Mouse (Mus musculus): ENCODE results near the gene Ifnk. TPM values are rescaled to one million over a fixed set of nuclear protein-coding genes. Genes with fewer than 3 reads are reported as not detected.

Ifnk gene
- polyA plus RNA-seq (2014; fragmentation: Nextera tagmentation; extraction: Ambion mirVana) = 0.56 TPM in 1 of 2 replicates, not detected in the other

DNA sequence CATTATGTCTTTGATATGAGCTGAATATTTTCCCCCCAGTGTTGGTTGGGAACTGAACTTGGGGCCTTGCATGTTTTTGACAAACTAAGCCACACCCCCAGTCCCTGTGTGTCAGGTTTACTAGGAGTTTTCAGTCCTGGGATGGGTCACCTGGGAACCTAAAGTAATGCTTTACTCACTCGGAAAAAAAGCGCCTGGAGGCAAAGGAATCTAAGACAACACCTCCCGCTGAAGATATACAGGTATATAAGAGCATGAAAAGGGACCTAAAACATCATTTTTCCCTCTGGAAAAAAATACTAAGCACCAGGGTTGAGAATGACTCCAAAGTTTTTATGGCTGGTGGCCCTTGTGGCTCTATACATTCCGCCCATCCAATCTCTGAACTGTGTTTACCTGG, at the start of gene Ifnk:
Gene Ifnk, plus strand, starts transcription at position 301 of the 400 bp plus-strand sequence.
- H3K27ac ChIP-seq (ENCODE audit: low read depth, low read length) = no peak within 1 kb of the TSS
- no peak for DNase-seq (ENCODE audit: low spot score)
- no peaks in the 10 kb centered on the region for H3K36me3 ChIP-seq (ENCODE audit: control insufficient read depth, insufficient read depth, low read length)
- no peaks in the 10 kb centered on the region for H3K27me3 ChIP-seq (ENCODE audit: control insufficient read depth, insufficient read depth, low read length)
- no peak for ATAC-seq (replicated peaks; ENCODE audit: low FRiP score)
- no peak within 1 kb of the TSS for H3K9ac ChIP-seq (ENCODE audit: low read length)
- H3K9me3 ChIP-seq (ENCODE audit: control insufficient read depth, low read length) = no peaks in the 10 kb centered on the region
- H3K4me3 ChIP-seq (ENCODE audit: low read depth, low read length) = no peak within 1 kb of the TSS
- no peak within 1 kb of the TSS for H3K4me2 ChIP-seq (ENCODE audit: low read depth, low read length, severe bottlenecking)
- WGBS = 82% methylated on average over 4 of the region's 4 CpGs
- no peaks in the 10 kb centered on the region; the same call in 1 of the 2 replicates for H3K4me1 ChIP-seq (replicated peaks; ENCODE audit: control insufficient read depth, insufficient read depth, low read length)

DNA sequence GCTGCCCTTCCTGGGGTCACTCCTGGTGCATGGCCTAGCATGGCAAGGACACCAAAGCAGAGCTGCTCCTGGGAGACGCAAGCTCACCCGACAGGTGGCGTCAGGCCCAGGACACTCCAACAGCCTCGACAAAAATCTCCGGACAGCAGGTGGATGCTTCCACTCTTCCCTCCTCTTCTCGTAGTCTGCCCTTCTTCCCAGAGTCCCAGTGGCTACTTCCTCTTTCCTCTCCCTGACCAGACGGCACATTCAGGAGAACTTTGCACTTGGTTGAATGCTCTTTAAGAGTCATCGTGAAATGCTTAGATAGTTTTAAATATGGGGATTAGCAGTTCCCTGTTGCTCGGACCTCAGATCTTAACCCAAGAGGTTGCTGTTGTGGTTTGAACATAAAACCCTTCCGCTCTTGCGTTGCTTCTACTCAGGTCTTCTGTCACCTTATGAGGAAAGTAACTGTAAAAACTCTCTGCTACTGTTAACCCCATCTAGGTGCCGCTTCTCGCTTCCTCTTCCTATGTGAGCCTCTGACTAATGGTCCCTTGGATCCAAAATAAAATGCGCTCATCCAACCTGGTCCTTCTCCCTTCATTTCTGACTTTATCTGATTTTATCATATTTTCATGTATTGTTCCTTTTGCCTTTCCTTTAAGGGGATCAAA, 46.6 kb upstream of the Ifnk start:
- Histone ChIP-seq H3K4me3 (ENCODE audit: low read depth, low read length) (no peak overlapping the region), H3K36me3 (ENCODE audit: control insufficient read depth, insufficient read depth, low read length) (no peaks in the 10 kb centered on the region), H3K9me3 (ENCODE audit: control insufficient read depth, low read length) (no peaks in the 10 kb centered on the region), H3K27me3 (ENCODE audit: control insufficient read depth, insufficient read depth, low read length) (no peaks in the 10 kb centered on the region), H3K27ac (ENCODE audit: low read depth, low read length) (no peak overlapping the region), H3K9ac (ENCODE audit: low read length) (no peak overlapping the region), H3K4me1 (replicated peaks; ENCODE audit: control insufficient read depth, insufficient read depth, low read length) (peaks cover 4% of the 10 kb centered on the region; the same call in 1 of the 2 replicates), H3K4me2 (ENCODE audit: low read depth, low read length, severe bottlenecking) (no peak overlapping the region)
- no peak for ATAC-seq (replicated peaks; ENCODE audit: low FRiP score)
- DNase-seq (ENCODE audit: low spot score) = no peak
- 79% methylated on average over 14 of the region's 14 CpGs for WGBS

GRCm38 (mm10) chr4:35112452-35112851, 39.4 kb upstream of the Ifnk start:
- ATAC-seq (replicated peaks; ENCODE audit: low FRiP score) (no peak), DNase-seq (ENCODE audit: low spot score) (no peak)
- H3K4me3 ChIP-seq (ENCODE audit: low read depth, low read length) = no peak overlapping the region
- H3K36me3 ChIP-seq (ENCODE audit: control insufficient read depth, insufficient read depth, low read length) = no peaks in the 10 kb centered on the region
- no peak overlapping the region for H3K4me2 ChIP-seq (ENCODE audit: low read depth, low read length, severe bottlenecking)
- no peaks in the 10 kb centered on the region for H3K9me3 ChIP-seq (ENCODE audit: control insufficient read depth, low read length)
- 91% methylated on average over 4 of the region's 4 CpGs for WGBS
- H3K27me3 ChIP-seq (ENCODE audit: control insufficient read depth, insufficient read depth, low read length) = no peaks in the 10 kb centered on the region
- peaks cover 6% of the 10 kb centered on the region; the same call in 1 of the 2 replicates for H3K4me1 ChIP-seq (replicated peaks; ENCODE audit: control insufficient read depth, insufficient read depth, low read length)
- no peak overlapping the region for H3K9ac ChIP-seq (ENCODE audit: low read length)
- H3K27ac ChIP-seq (ENCODE audit: low read depth, low read length) = no peak overlapping the region

DNA sequence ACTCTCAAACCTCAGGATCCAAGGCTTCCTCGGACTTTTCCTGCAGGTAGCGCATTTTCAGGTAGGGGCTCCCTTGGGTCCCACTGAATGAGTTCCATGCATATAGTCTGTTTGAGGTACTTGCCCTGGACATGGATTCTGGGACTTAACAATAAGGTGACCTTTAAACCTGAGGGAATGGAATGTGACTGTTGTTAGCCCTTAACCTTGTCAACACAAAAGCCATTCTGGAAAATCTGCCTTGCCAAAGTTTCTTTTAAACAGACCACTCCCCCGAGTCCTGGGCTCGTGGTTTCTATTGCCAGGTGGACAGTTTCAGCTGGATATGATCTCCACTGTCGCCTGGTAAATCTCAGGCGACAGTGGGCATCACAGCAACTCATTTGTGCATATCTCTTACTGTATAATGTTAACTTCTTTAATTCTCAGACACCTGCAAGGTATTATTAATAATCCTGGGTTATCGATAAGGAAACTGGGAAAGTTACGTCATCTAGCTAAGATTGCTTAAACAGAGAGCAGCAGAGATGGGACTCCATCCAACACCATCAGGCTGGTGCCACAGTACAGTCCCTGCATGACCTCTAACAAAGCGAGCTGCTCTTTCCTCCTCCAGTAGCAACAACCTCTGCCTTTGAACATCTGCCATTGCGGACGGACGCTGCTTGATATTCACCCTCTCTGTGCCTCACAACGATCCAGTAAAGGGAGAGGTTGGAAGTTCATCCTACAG, 38.2 kb upstream of the Ifnk start:
- Histone ChIP-seq H3K4me1 (replicated peaks; ENCODE audit: control insufficient read depth, insufficient read depth, low read length) (peaks cover 6% of the 10 kb centered on the region; the same call in 1 of the 2 replicates), H3K9ac (ENCODE audit: low read length) (no peak overlapping the region), H3K4me3 (ENCODE audit: low read depth, low read length) (no peak overlapping the region), H3K9me3 (ENCODE audit: control insufficient read depth, low read length) (no peaks in the 10 kb centered on the region; the same call in 1 of the 2 replicates), H3K36me3 (ENCODE audit: control insufficient read depth, insufficient read depth, low read length) (no peaks in the 10 kb centered on the region), H3K27ac (ENCODE audit: low read depth, low read length) (no peak overlapping the region), H3K4me2 (ENCODE audit: low read depth, low read length, severe bottlenecking) (no peak overlapping the region), H3K27me3 (ENCODE audit: control insufficient read depth, insufficient read depth, low read length) (no peaks in the 10 kb centered on the region)
- WGBS = 88% methylated on average over 13 of the region's 13 CpGs
- DNase-seq (ENCODE audit: low spot score) (no peak), ATAC-seq (replicated peaks; ENCODE audit: low FRiP score) (no peak)

- Histone ChIP-seq H3K4me3 (ENCODE audit: low read depth, low read length) (no peak overlapping the region), H3K27ac (ENCODE audit: low read depth, low read length) (no peak overlapping the region)
- WGBS = 83% methylated on average over 2 of the region's 2 CpGs
Observed at GRCm38 (mm10) chr4:35114950-35115349, 36.9 kb upstream of the Ifnk start.

DNA sequence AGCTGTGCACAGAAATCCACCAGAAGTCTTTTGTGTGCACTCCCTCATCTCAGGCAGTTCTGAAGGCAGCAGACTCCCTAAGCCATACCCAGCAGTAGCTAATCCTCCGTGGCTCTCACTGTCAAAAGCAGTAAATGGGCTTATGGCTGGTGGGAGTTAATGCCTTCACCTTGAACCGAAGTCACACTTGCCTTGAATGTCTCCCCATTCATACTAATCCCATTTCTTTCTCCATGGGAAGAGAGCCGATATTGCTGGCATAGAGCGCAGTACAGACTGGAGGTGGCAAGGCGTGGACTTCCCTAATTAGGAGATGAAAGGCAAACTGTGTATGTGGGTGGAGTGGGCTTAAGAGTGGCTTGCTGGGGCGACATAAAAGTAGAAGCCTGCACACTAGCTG, 35.9 kb upstream of the Ifnk start:
- DNase-seq (ENCODE audit: low spot score) (no peak), ATAC-seq (replicated peaks; ENCODE audit: low FRiP score) (peak; percentile 68)
- Histone ChIP-seq H3K4me1 (replicated peaks; ENCODE audit: control insufficient read depth, insufficient read depth, low read length) (peaks cover 8% of the 10 kb centered on the region; the same call in 1 of the 2 replicates), H3K27ac (ENCODE audit: low read depth, low read length) (no peak overlapping the region), H3K27me3 (ENCODE audit: control insufficient read depth, insufficient read depth, low read length) (no peaks in the 10 kb centered on the region), H3K9ac (ENCODE audit: low read length) (no peak overlapping the region), H3K36me3 (ENCODE audit: control insufficient read depth, insufficient read depth, low read length) (no peaks in the 10 kb centered on the region), H3K4me2 (ENCODE audit: low read depth, low read length, severe bottlenecking) (0 out of 2 replicates have a peak overlapping the region, but pooled peaks have one; percentile 11), H3K4me3 (ENCODE audit: low read depth, low read length) (no peak overlapping the region), H3K9me3 (ENCODE audit: control insufficient read depth, low read length) (no peaks in the 10 kb centered on the region; the same call in 1 of the 2 replicates)
- 22% methylated on average over 6 of the region's 6 CpGs for WGBS

More at GRCm38 (mm10) chr4:35114950-35115349, 36.9 kb upstream of the Ifnk start:
- Histone ChIP-seq H3K4me2 (ENCODE audit: low read depth, low read length, severe bottlenecking) (no peak overlapping the region), H3K27me3 (ENCODE audit: control insufficient read depth, insufficient read depth, low read length) (no peaks in the 10 kb centered on the region), H3K9ac (ENCODE audit: low read length) (no peak overlapping the region), H3K9me3 (ENCODE audit: control insufficient read depth, low read length) (no peaks in the 10 kb centered on the region; the same call in 1 of the 2 replicates), H3K36me3 (ENCODE audit: control insufficient read depth, insufficient read depth, low read length) (no peaks in the 10 kb centered on the region), H3K4me1 (replicated peaks; ENCODE audit: control insufficient read depth, insufficient read depth, low read length) (peaks cover 6% of the 10 kb centered on the region; the same call in 1 of the 2 replicates)
- ATAC-seq (replicated peaks; ENCODE audit: low FRiP score) = no peak
- DNase-seq (ENCODE audit: low spot score) = no peak

DNA sequence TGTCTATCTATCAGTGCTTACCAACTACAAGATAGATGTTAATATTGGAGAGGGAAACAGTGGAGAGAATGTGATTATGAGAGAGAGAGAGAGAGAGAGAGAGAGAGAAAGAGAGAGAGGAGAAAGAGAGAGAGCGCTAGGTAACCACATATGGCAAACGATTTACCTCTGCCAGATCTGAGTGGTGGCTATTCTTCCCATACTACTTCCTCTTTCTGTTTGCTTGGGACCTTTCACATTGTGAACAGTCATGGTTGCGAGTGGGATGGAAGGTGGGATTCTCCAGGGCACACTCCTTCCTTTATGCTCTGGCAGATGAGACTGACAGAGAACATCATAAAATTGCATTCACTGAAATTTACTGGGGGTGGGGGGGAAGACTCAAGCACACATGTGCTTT, 34.7 kb upstream of the Ifnk start:
- no peak overlapping the region for H3K9ac ChIP-seq (ENCODE audit: low read length)
- H3K4me3 ChIP-seq (ENCODE audit: low read depth, low read length) = no peak overlapping the region
- H3K27me3 ChIP-seq (ENCODE audit: control insufficient read depth, insufficient read depth, low read length) = no peaks in the 10 kb centered on the region
- no peak overlapping the region for H3K4me2 ChIP-seq (ENCODE audit: low read depth, low read length, severe bottlenecking)
- H3K27ac ChIP-seq (ENCODE audit: low read depth, low read length) = no peak overlapping the region
- peaks cover 16% of the 10 kb centered on the region; the same call in 1 of the 2 replicates for H3K4me1 ChIP-seq (replicated peaks; ENCODE audit: control insufficient read depth, insufficient read depth, low read length)
- ATAC-seq (replicated peaks; ENCODE audit: low FRiP score) = no peak
- no peaks in the 10 kb centered on the region for H3K36me3 ChIP-seq (ENCODE audit: control insufficient read depth, insufficient read depth, low read length)
- 88% methylated on average over 3 of the region's 3 CpGs for WGBS
- H3K9me3 ChIP-seq (ENCODE audit: control insufficient read depth, low read length) = no peaks in the 10 kb centered on the region; the same call in 1 of the 2 replicates
- no peak for DNase-seq (ENCODE audit: low spot score)

GRCm38 (mm10) chr4:35118851-35119250, 33.0 kb upstream of the Ifnk start:
- Histone ChIP-seq H3K4me1 (replicated peaks; ENCODE audit: control insufficient read depth, insufficient read depth, low read length) (peaks cover 21% of the 10 kb centered on the region; the same call in 1 of the 2 replicates), H3K27me3 (ENCODE audit: control insufficient read depth, insufficient read depth, low read length) (no peaks in the 10 kb centered on the region), H3K36me3 (ENCODE audit: control insufficient read depth, insufficient read depth, low read length) (no peaks in the 10 kb centered on the region), H3K9ac (ENCODE audit: low read length) (no peak overlapping the region), H3K27ac (ENCODE audit: low read depth, low read length) (no peak overlapping the region), H3K4me2 (ENCODE audit: low read depth, low read length, severe bottlenecking) (no peak overlapping the region), H3K9me3 (ENCODE audit: control insufficient read depth, low read length) (no peaks in the 10 kb centered on the region; the same call in 1 of the 2 replicates), H3K4me3 (ENCODE audit: low read depth, low read length) (no peak overlapping the region)
- DNase-seq (ENCODE audit: low spot score) (no peak), ATAC-seq (replicated peaks; ENCODE audit: low FRiP score) (no peak)
- WGBS = 86% methylated on average over 2 of the region's 2 CpGs
